Mouse (Mus musculus) lung, postnatal 0 days (tissue): ENCODE results near the gene Il11.

Experiments
- CTCF ChIP-seq: IDR thresholded peaks from 2 replicates; pipeline ENCODE4 v1.5.1; 2016; ENCODE audit warnings: antibody characterized with exemption, mild to moderate bottlenecking
- EP300 ChIP-seq: IDR thresholded peaks from 2 replicates; pipeline ENCODE4 v1.6.1; 2016; ENCODE audit warnings: antibody characterized with exemption, mild to moderate bottlenecking, control low read depth

- TF ChIP-seq CTCF (peak; percentile 17; the same call in 1 of the 2 replicates), EP300 (no peak)
Observed at GRCm38 (mm10) chr7:4752821-4753570, 29.7 kb downstream of the Il11 start, which contains the start of gene Cox6b2.
